Mouse (Mus musculus) lung, adult 2 months (tissue): ENCODE results near the gene Iba57. TPM values are rescaled to one million over a fixed set of nuclear protein-coding genes. Genes with fewer than 3 reads are reported as not detected.
"Not testable (repeated sequence)": the region's sequence is repeated elsewhere in the genome, so short reads cannot be mapped to it uniquely, and the experiment has no call there.

Experiments used
- DNase-seq: peaks from one replicate; pipeline ENCODE4 v3.0.0; 2022
- H3K4me1 ChIP-seq: fragments of 200-500 bp; 2 replicates; pipeline ENCODE4 v1.6.1; 2011; ENCODE audit warnings: low read length; ENCODE audit not compliant: control insufficient read depth, insufficient read depth
- H3K4me3 ChIP-seq: fragments of 200-500 bp; replicated peaks from 2 replicates; pipeline ENCODE3; 2011; ENCODE audit warnings: low read depth, mild to moderate bottlenecking, control low read depth, low read length; ENCODE audit errors: extremely low read depth
- CTCF ChIP-seq: fragments of 200-500 bp; IDR thresholded peaks from 2 replicates; pipeline ENCODE4 v1.5.1; 2011; ENCODE audit warnings: mild to moderate bottlenecking, low read length, control low read depth; ENCODE audit not compliant: insufficient read depth
- POLR2A ChIP-seq: fragments of 200-500 bp; IDR thresholded peaks from 2 replicates; pipeline ENCODE4 v1.6.1; 2011; ENCODE audit warnings: low read depth, mild to moderate bottlenecking, control low read depth, low read length, borderline replicate concordance; ENCODE audit errors: extremely low read depth
- WGBS: fragments of 180-500 bp; shearing (Covaris S2); methylation state at CpG from one replicate; pipeline ENCODE4 v1.1.7; 2018; 5-methylcytosine and 5-hydroxymethylcytosine counted together
- polyA plus RNA-seq: library from polyadenylated mRNA; depleted of rRNA; stranded (reverse); fragments of >200 nt; gene quantifications from 2 replicates; pipeline ENCODE4 v1.2.3, GENCODE M21; 2012; rRNA removed

The Iba57 gene
- 3.7 and 3.9 TPM in 2 replicates for polyA plus RNA-seq

DNA sequence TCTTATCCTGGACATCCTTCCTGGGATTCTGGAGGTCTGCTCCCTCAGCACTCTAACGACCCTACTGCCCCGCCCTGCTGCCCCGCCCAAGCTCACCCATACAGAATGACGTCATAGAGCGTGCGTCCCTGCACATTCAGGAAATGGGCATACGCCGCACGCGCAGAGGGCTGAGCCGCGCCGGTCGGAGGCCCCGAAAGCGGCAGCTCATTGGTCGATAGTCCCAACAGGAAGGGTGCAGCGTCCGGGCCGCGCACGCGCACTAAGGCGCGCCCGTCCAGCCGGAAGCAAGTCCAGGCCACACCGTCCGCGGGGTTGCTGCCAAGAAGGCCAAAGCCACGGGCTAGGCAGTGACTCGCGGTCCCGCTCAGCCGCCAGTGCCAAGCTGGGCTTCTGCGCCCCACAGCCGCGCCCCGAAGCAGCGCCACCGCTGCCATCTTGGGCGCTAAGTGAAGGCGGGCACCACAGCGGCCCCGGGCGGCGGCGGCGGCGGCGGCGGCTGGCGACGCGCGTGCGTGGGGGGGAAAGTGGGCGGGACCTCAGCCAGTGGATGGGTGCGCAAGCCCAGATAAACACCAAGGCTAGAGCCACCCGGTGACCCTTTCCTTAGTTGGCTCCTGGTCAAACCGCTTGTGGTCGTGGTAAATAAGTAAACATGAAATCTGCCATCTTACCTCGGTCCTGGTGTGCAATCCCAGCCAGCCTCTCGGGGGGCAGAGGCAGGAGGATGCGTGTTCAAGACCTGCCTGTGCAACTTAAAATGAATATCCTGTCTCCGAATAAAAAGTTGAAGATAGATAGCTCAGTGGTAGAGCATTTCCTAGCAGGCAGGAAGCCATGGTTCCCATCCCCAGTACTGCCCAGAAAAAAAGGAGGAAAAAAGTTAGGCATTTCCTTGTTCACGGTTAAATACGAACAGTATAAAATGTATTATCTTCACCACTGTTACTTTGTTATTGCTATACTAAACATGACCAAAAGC lies at the start of gene Iba57:
Gene Iba57 (minus strand): TSS at position 485 of the 982 bp plus-strand sequence.
- TF ChIP-seq POLR2A (peak; percentile 63), CTCF (no peak)
- DNase-seq: peak; percentile 95
- Histone ChIP-seq H3K4me1 (no peaks in the 10 kb centered on the region), H3K4me3 (peak within 1 kb of the TSS; percentile 70)
- 1% methylated on average over 68 of the region's 68 CpGs for whole genome bisulfite sequencing

DNA sequence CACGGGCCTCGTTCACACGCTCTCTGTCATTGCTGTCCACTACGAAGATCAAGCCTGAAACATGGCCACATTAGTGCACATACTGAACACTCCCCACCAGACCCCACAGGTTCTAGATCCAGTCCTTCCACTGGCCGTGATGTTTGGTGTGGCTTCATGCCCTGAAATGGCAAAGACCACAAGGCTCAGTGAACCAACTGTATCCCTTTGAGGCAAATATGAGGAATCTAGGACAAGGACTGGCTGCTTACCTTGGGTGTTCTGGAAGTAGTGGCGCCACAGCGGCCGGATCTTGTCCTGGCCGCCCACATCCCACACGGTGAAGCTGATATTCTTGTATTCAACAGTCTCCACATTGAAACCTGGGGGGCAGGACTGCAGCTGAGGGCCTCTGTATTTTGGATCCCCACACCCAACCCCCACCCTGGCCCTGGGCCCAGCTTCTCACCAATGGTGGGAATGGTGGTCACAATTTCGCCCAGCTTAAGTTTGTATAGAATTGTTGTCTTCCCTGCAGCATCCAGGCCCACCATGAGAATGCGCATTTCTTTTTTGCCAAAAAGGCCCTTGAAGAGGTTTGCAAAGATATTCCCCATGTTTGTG lies 49.5 kb upstream of the Iba57 start:
- Histone ChIP-seq H3K4me1 (peaks cover 35% of the 10 kb centered on the region), H3K4me3 (no peak overlapping the region)
- TF ChIP-seq CTCF (no peak), POLR2A (no peak)
- WGBS: 82% methylated on average over 12 of the region's 12 CpGs
- no peak for DNase-seq

DNA sequence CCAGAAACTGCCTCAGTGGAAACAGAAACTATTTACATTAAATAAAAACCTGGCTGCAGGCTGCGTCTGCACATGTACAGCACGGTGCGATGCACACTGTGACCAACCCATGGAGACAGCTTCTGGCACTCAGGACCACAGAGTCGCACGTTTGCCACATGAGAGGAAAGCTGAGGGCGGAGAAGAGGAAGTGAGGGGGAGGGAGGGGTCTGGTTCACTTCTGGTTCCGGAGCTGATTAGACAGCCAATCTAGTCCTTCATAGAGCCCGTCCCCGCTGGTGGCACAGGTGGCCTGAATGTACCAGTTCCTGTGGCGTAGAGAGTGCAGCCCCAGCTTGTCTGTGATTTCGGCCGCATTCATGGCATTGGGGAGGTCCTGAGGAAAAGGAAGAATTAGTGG lies 48.8 kb upstream of the Iba57 start:
- not testable (repeated sequence) for H3K4me3 ChIP-seq, DNase-seq
- peaks cover 30% of the 10 kb centered on the region for H3K4me1 ChIP-seq
- 35% methylated on average over 12 of the region's 12 CpGs for whole genome bisulfite sequencing

DNA sequence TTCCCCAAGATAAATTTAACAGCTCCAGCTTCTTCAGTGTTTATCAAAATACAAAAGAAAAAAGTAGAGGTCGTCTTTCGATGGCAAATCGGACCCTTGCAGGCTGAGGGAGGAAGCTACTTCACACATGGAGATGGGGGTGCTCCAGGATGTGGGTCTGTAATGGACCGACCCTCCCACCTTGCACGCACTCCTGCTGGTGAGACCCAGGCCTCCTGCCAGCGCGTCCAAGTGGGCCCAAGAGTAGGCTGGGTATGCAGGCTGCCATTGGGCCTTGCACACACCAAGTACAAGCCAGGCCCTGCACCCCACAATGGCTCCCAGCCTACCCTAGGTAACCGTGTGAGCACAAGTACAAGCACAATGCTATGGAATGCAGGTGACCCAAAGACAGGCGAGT lies 48.0 kb upstream of the Iba57 start:
- WGBS: 77% methylated on average over 9 of the region's 9 CpGs
- not testable (repeated sequence) for H3K4me3 ChIP-seq, DNase-seq
- peaks cover 23% of the 10 kb centered on the region for H3K4me1 ChIP-seq

DNA sequence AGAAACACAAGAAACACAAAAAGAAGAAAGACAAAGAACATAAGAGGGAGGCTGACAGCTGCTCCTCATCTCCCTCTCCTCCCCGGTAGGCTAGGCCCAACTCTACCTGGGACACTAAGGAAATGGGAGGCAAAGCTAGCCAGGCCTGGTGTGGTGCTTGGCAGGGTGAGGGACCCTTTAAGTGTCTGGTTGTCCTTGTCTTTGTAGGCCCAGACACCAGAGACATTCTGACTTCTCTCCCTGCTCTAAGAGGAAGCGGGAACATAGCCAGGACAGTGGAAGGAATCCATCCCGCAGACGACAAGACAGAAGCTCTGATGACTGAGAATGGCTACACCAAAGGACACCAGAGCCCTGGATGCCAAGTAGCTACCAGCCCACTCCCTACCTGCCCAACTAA lies 46.5 kb upstream of the Iba57 start:
- DNase-seq: no peak
- TF ChIP-seq CTCF (no peak), POLR2A (no peak)
- Histone ChIP-seq H3K4me3 (no peak overlapping the region), H3K4me1 (peaks cover 21% of the 10 kb centered on the region)
- 59% methylated on average over 4 of the region's 4 CpGs for WGBS

DNA sequence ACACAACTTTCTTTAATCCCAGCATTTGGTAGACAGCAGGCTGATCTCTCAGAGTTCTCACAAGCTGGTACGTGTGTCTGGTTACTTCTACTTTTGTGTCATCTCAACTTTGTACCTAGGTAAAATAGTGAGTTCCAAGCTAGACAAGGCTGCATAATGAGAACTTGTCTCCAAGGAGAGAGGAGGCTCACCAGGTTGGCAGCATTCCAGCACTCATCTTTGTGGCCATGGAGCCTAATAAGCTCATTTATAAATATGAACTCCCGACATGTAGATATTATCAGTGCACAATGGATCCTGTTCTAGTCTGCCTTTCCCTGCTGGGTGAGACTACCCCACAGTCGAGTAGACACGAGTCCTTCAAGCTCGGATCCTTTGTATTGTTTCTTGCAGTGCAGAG lies 46.0 kb upstream of the Iba57 start:
- TF ChIP-seq POLR2A (no peak), CTCF (no peak)
- H3K4me1 ChIP-seq: peaks cover 17% of the 10 kb centered on the region
- 38% methylated on average over 5 of the region's 5 CpGs for WGBS
- H3K4me3 ChIP-seq: no peak overlapping the region
- DNase-seq: no peak

DNA sequence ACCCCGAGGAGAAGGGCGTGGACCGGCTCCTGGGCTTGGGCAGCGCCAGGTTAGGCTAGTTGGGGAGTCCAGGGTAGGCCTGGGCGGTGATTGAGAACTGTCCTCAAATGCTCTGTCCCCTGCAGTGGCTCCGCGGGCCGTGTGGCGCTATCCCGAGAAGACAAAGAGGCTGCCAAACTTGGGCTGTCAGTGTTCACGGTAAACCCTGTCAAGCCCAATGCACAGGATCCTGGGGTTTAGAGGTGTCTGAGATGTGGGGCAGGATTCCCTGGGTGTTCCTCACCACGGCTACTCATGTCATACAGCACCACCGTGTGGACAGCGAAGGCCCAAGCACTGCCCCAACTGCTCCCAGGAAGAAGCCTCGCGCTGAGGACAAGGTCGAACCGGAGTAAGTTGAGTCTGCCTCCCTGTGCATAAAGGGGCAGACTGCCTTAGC lies 45.5 kb upstream of the Iba57 start:
- DNase-seq: peak; percentile 66
- TF ChIP-seq POLR2A: peak; percentile 28; the same call in 1 of the 2 replicates
- peak; percentile 70 for TF ChIP-seq CTCF
- 5% methylated on average over 18 of the region's 18 CpGs for WGBS

DNA sequence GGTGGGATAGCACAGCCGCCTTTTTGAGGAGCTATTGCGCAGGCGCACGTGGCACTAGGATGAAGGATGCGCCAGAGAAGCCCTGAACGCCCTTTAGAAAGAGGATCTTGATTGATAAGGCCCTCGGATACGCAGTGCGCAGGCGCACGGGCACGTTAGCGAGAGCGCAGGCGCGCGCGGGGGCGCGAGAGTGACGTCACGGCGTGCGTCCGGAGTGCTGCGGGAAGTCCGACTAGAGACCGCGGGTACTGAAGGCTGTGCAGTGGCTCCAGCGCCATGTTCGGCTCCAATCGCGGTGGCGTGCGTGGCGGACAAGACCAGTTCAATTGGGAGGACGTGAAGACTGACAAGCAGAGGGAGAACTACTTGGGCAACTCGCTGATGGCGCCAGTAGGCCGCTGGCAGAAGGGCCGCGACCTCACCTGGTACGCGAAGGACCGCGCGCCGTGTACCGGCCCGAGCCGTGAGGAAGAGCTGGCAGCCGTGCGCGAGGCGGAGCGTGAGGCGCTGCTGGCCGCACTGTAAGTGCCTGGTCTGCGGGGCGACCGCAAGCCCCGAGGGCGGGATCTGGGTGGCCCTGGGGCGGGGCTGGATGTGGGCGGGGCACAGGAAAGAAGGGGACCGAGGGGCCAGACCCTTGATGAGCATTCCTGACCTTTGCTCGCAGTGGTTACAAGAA lies 44.8 kb upstream of the Iba57 start, which contains the start of gene 2310033P09Rik:
Gene 2310033P09Rik (plus strand): TSS at position 169 of the 679 bp plus-strand sequence.
- H3K4me3 ChIP-seq: peak within 1 kb of the TSS; percentile 90
- WGBS: under 1% methylated on average over 67 of the region's 67 CpGs
- no peak for TF ChIP-seq CTCF
- peak; percentile 98 for TF ChIP-seq POLR2A
- peak; percentile 91 for DNase-seq
- peaks cover 17% of the 10 kb centered on the region for H3K4me1 ChIP-seq

More for the DNA sequence above, 45.5 kb upstream of the Iba57 start:
- Histone ChIP-seq H3K4me3 (peak overlapping the region; percentile 90), H3K4me1 (peaks cover 17% of the 10 kb centered on the region)
